Mouse (Mus musculus): ENCODE data around the gene Slc16a12.

The Slc16a12 gene

GRCm38 (mm10) chr19:34726254-34726962, 20.7 kb downstream of the Slc16a12 start:
- no peak for DNase-seq (ENCODE audit: low spot score)

- no peak for DNase-seq (ENCODE audit: low spot score)
Observed at GRCm38 (mm10) chr19:34725418-34725817, 21.7 kb downstream of the Slc16a12 start.

- no peak for DNase-seq (ENCODE audit: low spot score)
Observed at GRCm38 (mm10) chr19:34724598-34724997, 22.5 kb downstream of the Slc16a12 start.

GRCm38 (mm10) chr19:34722541-34722940, 24.5 kb downstream of the Slc16a12 start:
- no peak for DNase-seq (ENCODE audit: low spot score)

GRCm38 (mm10) chr19:34720130-34720529, 27.0 kb downstream of the Slc16a12 start:
- no peak for DNase-seq (ENCODE audit: low spot score)

- no peak for DNase-seq (ENCODE audit: low spot score)
Observed at GRCm38 (mm10) chr19:34718963-34719362, 28.1 kb downstream of the Slc16a12 start.

- no peak for DNase-seq (ENCODE audit: low spot score)
Observed at GRCm38 (mm10) chr19:34718478-34718877, 28.6 kb downstream of the Slc16a12 start.

- no peak for DNase-seq (ENCODE audit: low spot score)
Observed at GRCm38 (mm10) chr19:34715895-34716294, 31.2 kb downstream of the Slc16a12 start.

- DNase-seq (ENCODE audit: low spot score): no peak
Observed at GRCm38 (mm10) chr19:34714250-34714666, 32.8 kb downstream of the Slc16a12 start.

GRCm38 (mm10) chr19:34712050-34712449, 35.0 kb downstream of the Slc16a12 start:
- DNase-seq (ENCODE audit: low spot score): no peak

GRCm38 (mm10) chr19:34708221-34708620, 38.9 kb downstream of the Slc16a12 start:
- DNase-seq (ENCODE audit: low spot score): no peak

- no peak for DNase-seq (ENCODE audit: low spot score)
Observed at GRCm38 (mm10) chr19:34707571-34707970, 39.5 kb downstream of the Slc16a12 start.

GRCm38 (mm10) chr19:34706261-34706660, 40.8 kb downstream of the Slc16a12 start:
- DNase-seq (ENCODE audit: low spot score): no peak

GRCm38 (mm10) chr19:34705141-34705540, 41.9 kb downstream of the Slc16a12 start:
- DNase-seq (ENCODE audit: low spot score): no peak

- DNase-seq (ENCODE audit: low spot score): no peak
Observed at GRCm38 (mm10) chr19:34699300-34699699, 47.8 kb downstream of the Slc16a12 start.

GRCm38 (mm10) chr19:34698852-34699251, 48.2 kb downstream of the Slc16a12 start:
- no peak for DNase-seq (ENCODE audit: low spot score)

GRCm38 (mm10) chr19:34698432-34698831, 48.7 kb downstream of the Slc16a12 start:
- DNase-seq (ENCODE audit: low spot score): no peak

- no peak for DNase-seq (ENCODE audit: low spot score)
Observed at GRCm38 (mm10) chr19:34697461-34697860, 49.6 kb downstream of the Slc16a12 start.

- DNase-seq (ENCODE audit: low spot score): no peak
Observed at GRCm38 (mm10) chr19:34696352-34696986, 50.6 kb downstream of the Slc16a12 start.

GRCm38 (mm10) chr19:34691402-34691801, 55.7 kb downstream of the Slc16a12 start:
- DNase-seq (ENCODE audit: low spot score): no peak

GRCm38 (mm10) chr19:34685530-34685929, 61.6 kb downstream of the Slc16a12 start:
- no peak for DNase-seq (ENCODE audit: low spot score)

- DNase-seq (ENCODE audit: low spot score): no peak
Observed at GRCm38 (mm10) chr19:34684857-34685256, 62.2 kb downstream of the Slc16a12 start.

GRCm38 (mm10) chr19:34678428-34678827, 68.7 kb downstream of the Slc16a12 start:
- no peak for DNase-seq (ENCODE audit: low spot score)

GRCm38 (mm10) chr19:34673476-34673875, 73.6 kb downstream of the Slc16a12 start:
- DNase-seq (ENCODE audit: low spot score): no peak
